Mouse (Mus musculus): Measurements from ENCODE around the gene Prpf4. TPM values are rescaled to one million over a fixed set of nuclear protein-coding genes. Genes with fewer than 3 reads are reported as not detected.

Gene Prpf4
- polyA plus RNA-seq, 1 experiment from 2014 or later, result 30.1 TPM

GRCm38 (mm10) chr4:62372410-62372809 is 36.2 kb upstream of the Prpf4 start:
- ATAC-seq (ENCODE audit: insufficient number of reproducible peaks, insufficient read depth, low FRiP score, low TSS enrichment), result no peak

GRCm38 (mm10) chr4:62372818-62373520 is 35.6 kb upstream of the Prpf4 start:
- no peak for ATAC-seq (ENCODE audit: insufficient number of reproducible peaks, insufficient read depth, low FRiP score, low TSS enrichment)
- Histone ChIP-seq H3K36me3 (no peaks in the 10 kb centered on the region), H3K9ac (no peak overlapping the region), H3K27me3 (no peaks in the 10 kb centered on the region), H3K4me2 (replicated peaks) (no peak overlapping the region), H3K9me3 (no peaks in the 10 kb centered on the region), H3K4me1 (no peaks in the 10 kb centered on the region), H3K4me3 (no peak overlapping the region), H3K27ac (no peak overlapping the region)
- 84% methylated on average over 9 of the region's 9 CpGs for WGBS

More at GRCm38 (mm10) chr4:62372410-62372809, 36.2 kb upstream of the Prpf4 start:
- Histone ChIP-seq H3K4me1 (no peaks in the 10 kb centered on the region), H3K4me3 (no peak overlapping the region), H3K9me3 (no peaks in the 10 kb centered on the region), H3K4me2 (replicated peaks) (no peak overlapping the region), H3K27me3 (no peaks in the 10 kb centered on the region), H3K27ac (no peak overlapping the region), H3K9ac (no peak overlapping the region), H3K36me3 (no peaks in the 10 kb centered on the region)
- WGBS, result 36% methylated on average over 1 of the region's 1 CpGs

- no peaks in the 10 kb centered on the region for H3K9me3 ChIP-seq
- no peak overlapping the region for H3K4me2 ChIP-seq (replicated peaks)
- no peaks in the 10 kb centered on the region for H3K4me1 ChIP-seq
- 79% methylated on average over 7 of the region's 7 CpGs for WGBS
- no peak overlapping the region for H3K27ac ChIP-seq
- no peak overlapping the region for H3K9ac ChIP-seq
- no peaks in the 10 kb centered on the region for H3K36me3 ChIP-seq
- no peaks in the 10 kb centered on the region for H3K27me3 ChIP-seq
- no peak overlapping the region for H3K4me3 ChIP-seq
- ATAC-seq (ENCODE audit: insufficient number of reproducible peaks, insufficient read depth, low FRiP score, low TSS enrichment), result no peak
Observed at GRCm38 (mm10) chr4:62373668-62374067, 34.9 kb upstream of the Prpf4 start.

GRCm38 (mm10) chr4:62374342-62374741 is 34.3 kb upstream of the Prpf4 start:
- H3K36me3 ChIP-seq, result no peaks in the 10 kb centered on the region
- H3K4me3 ChIP-seq, result no peak overlapping the region
- no peak overlapping the region for H3K27ac ChIP-seq
- no peak for ATAC-seq (ENCODE audit: insufficient number of reproducible peaks, insufficient read depth, low FRiP score, low TSS enrichment)
- H3K4me1 ChIP-seq, result no peaks in the 10 kb centered on the region
- 86% methylated on average over 4 of the region's 4 CpGs for WGBS
- no peak overlapping the region for H3K4me2 ChIP-seq (replicated peaks)
- H3K9ac ChIP-seq, result no peak overlapping the region
- H3K27me3 ChIP-seq, result no peaks in the 10 kb centered on the region
- H3K9me3 ChIP-seq, result no peaks in the 10 kb centered on the region

GRCm38 (mm10) chr4:62376123-62376522 is 32.5 kb upstream of the Prpf4 start:
- Histone ChIP-seq H3K27me3 (no peaks in the 10 kb centered on the region), H3K4me3 (no peak overlapping the region), H3K4me1 (no peaks in the 10 kb centered on the region), H3K4me2 (replicated peaks) (no peak overlapping the region), H3K9ac (no peak overlapping the region), H3K27ac (no peak overlapping the region), H3K36me3 (no peaks in the 10 kb centered on the region), H3K9me3 (no peaks in the 10 kb centered on the region)
- 78% methylated on average over 2 of the region's 2 CpGs for WGBS
- no peak for ATAC-seq (ENCODE audit: insufficient number of reproducible peaks, insufficient read depth, low FRiP score, low TSS enrichment)

GRCm38 (mm10) chr4:62379724-62380381 is 28.7 kb upstream of the Prpf4 start:
- H3K9ac ChIP-seq, result no peak overlapping the region
- no peak for ATAC-seq (ENCODE audit: insufficient number of reproducible peaks, insufficient read depth, low FRiP score, low TSS enrichment)
- WGBS, result 81% methylated on average over 9 of the region's 9 CpGs

GRCm38 (mm10) chr4:62383207-62383606 is 25.4 kb upstream of the Prpf4 start:
- Histone ChIP-seq H3K27me3 (no peaks in the 10 kb centered on the region), H3K4me1 (no peaks in the 10 kb centered on the region), H3K4me2 (replicated peaks) (no peak overlapping the region), H3K27ac (no peak overlapping the region), H3K4me3 (no peak overlapping the region), H3K9me3 (no peaks in the 10 kb centered on the region), H3K9ac (no peak overlapping the region), H3K36me3 (peaks cover 14% of the 10 kb centered on the region)
- no peak for ATAC-seq (ENCODE audit: insufficient number of reproducible peaks, insufficient read depth, low FRiP score, low TSS enrichment)
- WGBS, result 93% methylated on average over 6 of the region's 6 CpGs

More at GRCm38 (mm10) chr4:62379724-62380381, 28.7 kb upstream of the Prpf4 start:
- H3K4me3 ChIP-seq, result no peak overlapping the region
- H3K27me3 ChIP-seq, result no peaks in the 10 kb centered on the region
- H3K4me2 ChIP-seq (replicated peaks), result no peak overlapping the region
- no peak overlapping the region for H3K27ac ChIP-seq
- no peaks in the 10 kb centered on the region for H3K9me3 ChIP-seq
- no peaks in the 10 kb centered on the region for H3K4me1 ChIP-seq
- no peaks in the 10 kb centered on the region for H3K36me3 ChIP-seq

GRCm38 (mm10) chr4:62383752-62384151 is 24.8 kb upstream of the Prpf4 start:
- Histone ChIP-seq H3K9me3 (no peaks in the 10 kb centered on the region), H3K36me3 (peaks cover 19% of the 10 kb centered on the region), H3K27ac (no peak overlapping the region), H3K4me2 (replicated peaks) (no peak overlapping the region), H3K27me3 (no peaks in the 10 kb centered on the region), H3K4me1 (no peaks in the 10 kb centered on the region), H3K9ac (no peak overlapping the region), H3K4me3 (no peak overlapping the region)
- 84% methylated on average over 7 of the region's 7 CpGs for WGBS
- ATAC-seq (ENCODE audit: insufficient number of reproducible peaks, insufficient read depth, low FRiP score, low TSS enrichment), result no peak

GRCm38 (mm10) chr4:62384159-62384558 is 24.4 kb upstream of the Prpf4 start:
- Histone ChIP-seq H3K36me3 (peaks cover 19% of the 10 kb centered on the region), H3K9ac (no peak overlapping the region), H3K4me3 (no peak overlapping the region), H3K4me1 (no peaks in the 10 kb centered on the region), H3K27me3 (no peaks in the 10 kb centered on the region), H3K4me2 (replicated peaks) (no peak overlapping the region), H3K27ac (no peak overlapping the region), H3K9me3 (no peaks in the 10 kb centered on the region)
- ATAC-seq (ENCODE audit: insufficient number of reproducible peaks, insufficient read depth, low FRiP score, low TSS enrichment), result no peak
- 82% methylated on average over 1 of the region's 1 CpGs for WGBS

GRCm38 (mm10) chr4:62385439-62385838 is 23.2 kb upstream of the Prpf4 start:
- Histone ChIP-seq H3K4me2 (replicated peaks) (no peak overlapping the region), H3K4me3 (no peak overlapping the region), H3K4me1 (no peaks in the 10 kb centered on the region), H3K36me3 (peaks cover 28% of the 10 kb centered on the region), H3K9ac (no peak overlapping the region), H3K27ac (no peak overlapping the region), H3K9me3 (no peaks in the 10 kb centered on the region), H3K27me3 (no peaks in the 10 kb centered on the region)
- ATAC-seq (ENCODE audit: insufficient number of reproducible peaks, insufficient read depth, low FRiP score, low TSS enrichment), result no peak
- WGBS, result 88% methylated on average over 7 of the region's 7 CpGs

- Histone ChIP-seq H3K36me3 (peaks cover 48% of the 10 kb centered on the region), H3K4me3 (no peak overlapping the region), H3K9ac (no peak overlapping the region), H3K27ac (no peak overlapping the region), H3K4me1 (no peaks in the 10 kb centered on the region), H3K4me2 (replicated peaks) (no peak overlapping the region), H3K9me3 (no peaks in the 10 kb centered on the region), H3K27me3 (no peaks in the 10 kb centered on the region)
- WGBS, result 87% methylated on average over 5 of the region's 5 CpGs
- ATAC-seq (ENCODE audit: insufficient number of reproducible peaks, insufficient read depth, low FRiP score, low TSS enrichment), result no peak
Observed at GRCm38 (mm10) chr4:62389592-62390512, 18.7 kb upstream of the Prpf4 start.
